Mouse (Mus musculus) olfactory bulb, adult 2 months (tissue): Measurements from ENCODE around the gene Aip.

Experiments used
- CTCF ChIP-seq: fragments of 200-500 bp; IDR thresholded peaks from 2 replicates; pipeline ENCODE4 v1.5.1; 2012; ENCODE audit warnings: low read depth, mild to moderate bottlenecking, low read length, moderate library complexity; ENCODE audit not compliant: insufficient read depth
- POLR2A ChIP-seq: fragments of 200-500 bp; IDR thresholded peaks from 2 replicates; pipeline ENCODE4 v1.6.1; 2012; ENCODE audit warnings: mild to moderate bottlenecking, low read depth, low read length, moderate library complexity; ENCODE audit not compliant: insufficient read depth

DNA sequence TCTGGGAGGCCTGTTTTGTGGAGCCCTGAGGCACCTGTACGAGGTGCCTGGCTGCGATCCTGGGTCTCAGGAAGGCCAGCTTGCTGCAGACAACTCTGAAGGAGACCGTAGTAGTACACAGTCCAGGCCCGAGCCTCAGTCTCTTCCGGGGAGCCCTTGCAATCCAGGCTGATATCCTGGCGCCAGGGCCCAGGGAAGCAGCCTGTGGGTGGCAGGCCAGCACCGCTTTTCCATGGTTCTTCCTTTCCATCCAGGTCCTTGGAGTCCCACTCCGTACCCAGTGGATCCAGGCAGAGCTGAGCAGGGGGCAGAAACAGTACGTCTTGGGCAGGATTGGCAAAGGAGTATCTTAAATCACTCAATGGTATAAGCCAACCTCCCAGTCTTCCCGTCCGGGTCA, 47.3 kb upstream of the Aip start:
- no peak for TF ChIP-seq CTCF
- TF ChIP-seq POLR2A: no peak
